Mouse (Mus musculus): Measurements from ENCODE around the gene Gm4707. TPM values are rescaled to one million over a fixed set of nuclear protein-coding genes. Genes with fewer than 3 reads are reported as not detected.
"Not testable (repeated sequence)": the region's sequence is repeated elsewhere in the genome, so short reads cannot be mapped to it uniquely, and the experiment has no call there.

Gm4707 gene
- 1 to 10 TPM in 1 of 2 experiments, under 1 TPM in 1; 0.61 to 2.5 TPM for total RNA-seq (2021)
- long read RNA-seq, experiment 1: 0 reads
- long read RNA-seq, experiment 2: 0 reads

DNA sequence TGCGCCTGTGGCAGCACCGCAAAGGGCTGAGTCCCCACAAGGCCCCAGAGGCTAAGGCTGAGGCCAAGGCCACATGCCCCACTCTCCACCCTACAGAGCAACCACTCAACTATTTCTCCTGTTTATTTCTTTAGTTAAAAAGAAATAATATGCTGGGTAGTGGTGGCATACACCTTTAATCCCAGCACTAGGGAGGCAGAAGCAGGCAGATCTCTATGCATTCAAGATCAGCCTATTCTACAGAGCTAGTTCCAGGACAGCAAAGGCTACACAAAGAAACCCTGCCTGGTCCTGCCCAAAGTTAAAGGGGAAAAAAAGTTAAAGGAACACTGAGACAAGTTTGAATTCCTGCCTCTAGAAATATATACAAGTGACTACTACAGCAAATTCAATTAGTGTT is at the start of gene Gm4707:
Gm4707 (minus strand) TSS at position 101 of the 400 bp plus-strand sequence.
- DNase-seq (ENCODE audit: low spot score in 2 of 2): no peak

DNA sequence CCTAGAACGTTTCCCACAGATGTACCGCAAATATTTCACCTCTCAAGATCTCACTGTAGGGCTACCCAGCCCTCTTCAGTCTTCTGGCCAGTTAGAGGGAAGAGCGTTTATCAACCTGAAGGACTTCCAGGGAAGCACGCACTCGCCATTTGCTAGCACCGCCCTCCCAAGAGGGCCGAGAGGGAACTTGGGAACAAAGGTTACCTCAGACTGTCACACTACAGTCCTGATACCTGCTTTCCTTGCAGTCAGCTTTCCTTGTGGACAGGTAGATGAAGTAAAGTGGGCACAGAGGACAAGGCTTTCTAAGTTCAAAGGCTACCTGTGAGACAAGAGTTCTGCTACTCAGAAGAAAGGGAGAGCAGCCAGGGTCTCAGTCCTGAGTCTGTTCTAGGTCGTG is 47.1 kb upstream of the Gm4707 start:
- DNase-seq (ENCODE audit: low spot score in 2 of 2): no peak

DNA sequence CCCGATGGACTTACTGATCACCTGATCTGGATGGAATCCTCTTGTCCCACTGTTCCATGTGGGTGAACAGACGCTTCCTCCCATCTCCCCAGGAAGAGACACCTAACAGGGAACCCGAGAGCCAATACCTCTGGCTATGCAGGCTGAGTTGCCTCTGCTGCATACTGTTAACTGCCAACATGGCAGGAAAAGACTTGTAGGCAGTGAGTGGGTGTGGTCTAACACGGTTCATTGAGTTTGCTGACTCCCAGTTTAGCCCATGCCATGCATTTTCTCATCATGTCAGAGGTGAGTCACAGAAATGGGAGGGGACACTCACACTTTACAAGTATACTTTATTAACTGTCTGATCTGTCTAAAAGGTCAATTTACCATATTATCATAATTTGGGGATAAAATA is 36.1 kb upstream of the Gm4707 start:
- no peak for DNase-seq (ENCODE audit: low spot score in 2 of 2)

DNA sequence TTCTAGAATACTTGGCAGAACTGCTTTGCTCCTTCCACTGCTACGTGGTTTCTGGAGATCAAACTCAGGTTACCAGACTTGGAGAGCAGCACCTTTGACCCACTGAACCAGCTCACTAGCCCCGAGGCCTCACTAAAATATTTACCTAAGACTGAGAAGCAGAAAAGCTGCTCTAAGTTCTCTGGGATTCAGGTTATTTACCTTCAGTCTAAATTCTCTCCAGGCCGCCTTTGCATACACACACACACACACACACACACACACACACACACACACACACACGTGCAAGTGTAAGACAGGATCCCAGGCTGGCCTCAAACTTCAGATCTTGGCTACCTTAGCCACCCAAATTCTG is 31.6 kb upstream of the Gm4707 start:
- no peak for DNase-seq (ENCODE audit: low spot score in 2 of 2)

DNA sequence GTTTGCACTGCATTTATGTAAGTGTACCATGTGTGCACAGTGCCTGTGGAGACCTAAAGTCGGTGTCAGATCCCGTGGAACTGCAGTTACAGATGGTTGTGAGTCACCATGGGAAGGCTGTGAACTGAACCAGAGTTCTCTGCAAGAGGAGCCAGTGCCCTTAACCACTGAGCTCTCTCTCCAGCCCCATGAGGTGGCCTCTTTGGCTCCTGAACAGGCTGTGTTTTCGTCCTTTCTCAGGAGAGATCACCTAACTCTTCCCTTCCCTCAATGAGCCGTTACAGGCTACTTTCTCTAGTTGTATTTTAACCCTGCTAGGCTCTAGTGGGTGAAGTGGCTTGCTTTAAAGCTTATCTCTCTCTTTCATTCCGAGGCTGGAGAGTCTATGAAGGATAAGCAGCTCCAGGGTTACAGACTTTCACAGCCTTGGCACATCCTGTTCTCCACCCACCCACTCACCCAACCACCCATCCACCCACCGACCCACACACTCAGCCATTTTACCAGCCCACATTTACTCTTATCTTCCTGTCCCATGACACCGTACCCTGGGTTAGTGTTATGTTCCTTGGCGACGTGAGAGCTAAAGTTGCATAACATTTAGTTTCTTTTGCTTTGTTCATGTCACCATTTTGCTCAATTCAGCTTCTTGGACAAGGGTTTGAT is 31.1 kb upstream of the Gm4707 start:
- no peak for DNase-seq (ENCODE audit: low spot score in 2 of 2)

DNA sequence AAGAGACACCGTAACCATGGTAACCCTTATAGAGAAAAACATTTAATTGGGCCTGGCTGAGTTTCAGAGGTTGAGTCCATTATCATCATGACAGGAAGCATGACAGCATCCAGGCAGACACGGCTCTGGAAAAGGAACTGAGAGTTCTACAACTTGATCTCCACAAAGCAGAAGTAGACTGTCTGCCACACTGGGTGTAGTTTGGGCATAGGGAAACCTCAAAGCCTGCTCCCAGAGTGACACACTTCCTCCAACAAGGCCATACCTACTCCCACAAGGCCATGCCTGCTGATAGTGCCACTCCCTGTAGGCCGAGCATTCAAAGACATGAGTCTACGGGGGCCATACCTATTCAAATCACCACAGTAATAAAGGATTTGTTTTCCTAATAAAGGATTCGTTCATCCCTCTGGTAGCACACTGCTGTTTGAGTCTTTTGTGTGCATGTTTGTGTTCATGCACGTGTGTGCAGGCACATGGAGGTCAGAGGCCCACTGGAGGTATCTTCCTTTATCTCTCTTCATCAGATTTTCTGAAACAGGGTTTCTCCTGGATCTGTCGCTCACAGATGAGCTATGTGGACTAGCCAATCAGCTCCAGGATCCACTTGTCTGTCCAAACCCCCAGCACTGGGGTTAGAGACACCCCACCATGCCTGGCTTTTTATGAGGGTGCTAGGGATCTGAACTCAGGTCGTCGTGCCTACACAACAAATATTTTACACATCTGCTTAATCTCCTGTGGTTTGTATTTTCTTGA is 30.2 kb upstream of the Gm4707 start:
- no peak for DNase-seq (ENCODE audit: low spot score in 2 of 2)

DNA sequence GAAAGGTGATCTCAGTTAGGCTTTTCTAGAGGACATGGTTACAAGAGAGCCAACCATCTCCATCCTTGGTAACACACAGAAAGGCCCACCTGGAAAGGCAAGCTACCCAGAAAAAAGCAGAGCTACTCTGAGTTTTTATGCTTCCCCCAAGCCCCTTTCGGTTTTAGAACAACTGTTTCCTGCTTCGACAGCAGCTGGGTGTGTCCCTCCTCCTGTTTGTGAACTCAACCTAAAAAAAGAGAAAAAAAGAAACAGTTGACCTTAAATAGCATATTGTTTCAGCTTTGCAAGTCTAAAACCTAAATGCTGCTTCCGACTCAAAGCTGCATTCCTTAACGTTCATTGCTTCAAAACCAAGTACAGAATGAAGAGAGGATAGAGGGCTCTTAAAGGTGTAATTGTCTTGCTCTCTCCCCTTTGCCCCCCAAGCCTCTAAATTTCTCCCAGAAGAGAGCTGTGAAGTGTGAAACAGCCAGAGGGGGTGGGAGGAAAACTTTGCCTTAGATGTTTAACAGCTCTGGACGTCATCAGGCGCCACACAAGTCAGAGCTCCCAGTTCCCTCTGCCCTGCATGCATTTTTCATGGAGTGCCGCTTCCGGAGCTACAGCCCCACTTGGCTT is 26.6 kb upstream of the Gm4707 start:
- DNase-seq (ENCODE audit: low spot score in 2 of 2): no peak

DNA sequence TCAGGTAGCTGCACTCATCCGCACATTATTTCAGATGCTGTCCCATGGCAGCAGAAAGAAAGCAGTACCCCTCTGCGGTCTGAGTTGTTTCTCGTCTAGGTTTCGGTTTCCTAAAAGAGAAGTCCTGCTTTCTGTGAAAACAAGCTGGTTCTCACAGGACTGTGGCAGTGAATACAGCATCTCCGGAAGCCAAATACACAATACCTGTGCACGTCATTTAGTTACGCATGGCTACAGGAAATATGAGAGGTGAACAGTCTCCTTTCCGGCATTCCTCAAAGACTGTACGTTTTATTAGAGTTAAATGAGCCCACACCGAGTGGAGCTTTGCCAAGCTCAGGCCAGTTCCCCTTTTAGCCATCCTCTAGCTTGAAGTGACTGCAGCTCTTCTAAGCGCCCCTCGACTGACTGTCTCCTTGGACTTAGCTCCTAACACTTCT is 26.1 kb upstream of the Gm4707 start:
- DNase-seq (ENCODE audit: low spot score in 2 of 2): no peak

DNA sequence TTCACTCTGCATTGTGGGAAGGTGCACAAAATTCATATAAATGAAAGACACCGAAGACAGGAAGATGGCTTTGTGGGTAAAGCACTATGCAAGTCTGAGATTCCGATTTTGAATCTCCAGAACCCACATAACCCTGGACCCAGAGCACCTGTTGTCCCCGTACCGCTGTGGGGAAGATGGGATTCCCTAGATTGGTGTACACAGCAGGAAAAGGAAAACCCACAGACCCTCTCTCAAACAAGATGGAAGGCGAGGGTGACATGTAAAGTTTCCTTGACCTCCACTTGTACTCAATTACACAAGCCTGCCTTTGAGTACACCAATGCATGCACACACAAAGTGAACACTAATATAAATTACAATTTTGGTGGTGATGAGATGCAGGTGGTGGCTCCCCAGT is 25.0 kb upstream of the Gm4707 start:
- DNase-seq (ENCODE audit: low spot score in 2 of 2): no peak

DNA sequence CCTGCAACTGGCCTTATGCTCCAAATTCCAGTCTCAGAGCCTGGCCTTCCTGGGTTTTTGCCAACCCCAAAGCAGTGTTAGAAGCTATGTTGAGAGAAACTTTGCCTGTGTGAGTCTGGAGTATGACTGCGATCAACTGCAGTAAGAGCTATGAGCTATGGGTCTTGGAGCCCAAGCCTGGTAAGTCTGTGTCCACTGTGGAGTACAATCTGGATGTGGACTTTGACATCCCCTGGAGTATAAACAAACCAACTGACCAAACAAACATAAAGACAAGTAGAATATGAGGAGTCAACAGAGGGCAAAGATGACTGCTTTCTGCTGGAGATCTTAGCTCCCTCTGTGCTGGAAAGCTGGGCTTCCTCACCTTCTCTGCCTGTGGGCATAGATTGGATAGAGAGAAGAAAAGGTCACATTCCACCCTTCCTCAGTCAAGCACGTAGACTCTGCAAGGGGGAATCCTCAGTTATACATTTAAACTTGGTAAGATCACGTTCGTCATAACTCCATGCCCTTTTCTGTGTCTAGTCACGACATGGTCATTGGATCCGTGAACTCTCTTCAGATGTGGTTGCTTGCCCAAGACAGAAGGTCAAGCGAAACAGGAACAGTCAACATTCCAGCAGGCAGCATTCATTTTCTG is 23.8 kb upstream of the Gm4707 start:
- no peak for DNase-seq (ENCODE audit: low spot score in 2 of 2)

DNA sequence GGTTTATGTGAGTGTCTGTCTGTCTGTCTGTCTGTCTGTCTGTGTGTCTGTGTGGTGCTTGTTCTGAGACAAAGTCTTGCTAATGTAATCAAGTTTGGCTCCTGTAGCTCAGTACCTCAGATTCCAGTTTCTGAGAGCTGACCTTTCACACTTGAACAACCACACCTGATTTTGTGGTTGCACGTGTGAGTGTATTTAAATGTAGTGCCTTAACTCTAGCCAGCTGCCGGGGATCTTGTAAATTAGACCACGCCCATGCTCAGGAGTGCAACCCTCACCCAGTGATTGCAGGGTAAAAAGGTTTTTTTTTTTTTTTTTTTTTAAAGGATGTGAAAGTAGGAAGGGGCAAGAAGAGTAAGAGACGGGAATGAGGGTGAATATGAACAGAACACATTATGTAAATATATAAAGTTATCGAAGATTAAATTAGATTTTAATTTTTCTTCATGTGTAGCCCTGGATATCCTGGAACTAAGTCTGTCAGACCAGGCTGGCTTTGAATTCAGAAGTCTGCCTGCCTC is 19.7 kb upstream of the Gm4707 start:
- no peak for DNase-seq (ENCODE audit: low spot score in 2 of 2)

DNA sequence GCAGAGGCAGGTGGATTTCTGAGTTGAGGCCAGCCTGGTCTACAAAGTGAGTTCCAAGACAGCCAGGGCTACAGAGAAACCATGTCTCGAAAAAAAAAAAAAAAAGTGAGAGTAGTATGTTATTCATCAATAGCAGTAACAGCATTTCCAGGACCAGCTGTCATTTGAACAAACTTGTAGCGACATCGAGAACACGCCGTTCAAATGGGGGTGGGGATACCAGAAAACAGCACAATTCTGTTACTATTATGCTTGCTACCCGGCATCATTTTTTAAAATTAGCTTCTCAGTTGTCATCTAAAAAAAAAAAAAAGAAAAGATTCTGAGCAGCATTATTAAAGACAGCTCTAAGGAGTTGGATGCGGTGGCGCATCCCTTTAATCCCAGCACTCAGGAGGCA is 17.8 kb upstream of the Gm4707 start:
- no peak for DNase-seq (ENCODE audit: low spot score in 2 of 2)

DNA sequence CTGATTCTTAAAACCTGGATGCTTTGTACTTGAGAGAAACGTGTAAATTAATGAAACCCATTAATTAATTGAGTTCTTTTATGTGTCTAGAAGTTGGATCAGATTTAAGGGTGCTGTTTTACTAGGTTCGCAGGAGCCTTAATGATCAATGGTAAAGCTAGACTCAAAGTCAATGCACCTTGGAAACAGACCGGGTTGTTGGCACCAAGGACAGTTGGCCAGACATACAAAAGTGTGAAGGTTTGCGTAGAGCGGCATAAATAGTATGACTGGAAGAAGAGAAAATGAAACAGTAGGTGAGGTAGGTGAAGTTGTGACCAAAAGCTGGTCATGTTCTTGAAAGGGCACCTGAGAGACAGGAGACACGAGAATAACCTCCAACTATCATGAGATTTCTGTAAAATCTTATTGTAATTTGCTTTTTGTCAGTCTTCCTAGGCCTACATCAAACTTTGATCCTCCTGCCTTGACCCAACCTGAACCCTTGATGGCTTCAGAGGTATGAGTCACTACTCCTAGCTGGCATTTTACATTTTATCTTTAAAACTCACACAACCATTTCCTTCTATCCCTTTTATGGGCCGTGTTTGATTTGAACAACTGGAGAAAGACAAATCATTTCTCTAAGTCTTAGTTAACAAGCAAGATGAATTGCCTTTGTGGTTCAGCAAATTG is 16.8 kb upstream of the Gm4707 start:
- DNase-seq (ENCODE audit: low spot score in 2 of 2): no peak

DNA sequence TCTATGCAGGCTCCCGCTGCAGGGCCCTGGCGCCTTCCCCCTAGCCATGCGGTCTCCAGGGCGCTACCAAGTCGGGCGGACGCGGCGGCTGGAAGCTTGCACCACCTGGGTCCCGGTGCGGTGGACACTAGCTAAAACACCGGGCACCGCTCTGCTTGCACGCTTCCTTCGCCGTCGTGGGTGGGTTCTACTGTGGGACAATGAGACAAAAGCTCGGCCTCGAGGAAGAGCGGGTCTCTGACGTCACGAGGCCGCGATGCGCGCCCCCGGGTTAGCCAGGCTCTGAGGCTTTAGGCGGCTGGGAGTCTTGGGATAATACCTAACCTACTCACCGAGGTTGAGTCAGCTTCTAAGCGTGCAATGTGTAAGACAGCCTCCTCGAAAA is 16.0 kb upstream of the Gm4707 start:
- peak; percentile 64 to 70 for DNase-seq (ENCODE audit: low spot score in 2 of 2)

DNA sequence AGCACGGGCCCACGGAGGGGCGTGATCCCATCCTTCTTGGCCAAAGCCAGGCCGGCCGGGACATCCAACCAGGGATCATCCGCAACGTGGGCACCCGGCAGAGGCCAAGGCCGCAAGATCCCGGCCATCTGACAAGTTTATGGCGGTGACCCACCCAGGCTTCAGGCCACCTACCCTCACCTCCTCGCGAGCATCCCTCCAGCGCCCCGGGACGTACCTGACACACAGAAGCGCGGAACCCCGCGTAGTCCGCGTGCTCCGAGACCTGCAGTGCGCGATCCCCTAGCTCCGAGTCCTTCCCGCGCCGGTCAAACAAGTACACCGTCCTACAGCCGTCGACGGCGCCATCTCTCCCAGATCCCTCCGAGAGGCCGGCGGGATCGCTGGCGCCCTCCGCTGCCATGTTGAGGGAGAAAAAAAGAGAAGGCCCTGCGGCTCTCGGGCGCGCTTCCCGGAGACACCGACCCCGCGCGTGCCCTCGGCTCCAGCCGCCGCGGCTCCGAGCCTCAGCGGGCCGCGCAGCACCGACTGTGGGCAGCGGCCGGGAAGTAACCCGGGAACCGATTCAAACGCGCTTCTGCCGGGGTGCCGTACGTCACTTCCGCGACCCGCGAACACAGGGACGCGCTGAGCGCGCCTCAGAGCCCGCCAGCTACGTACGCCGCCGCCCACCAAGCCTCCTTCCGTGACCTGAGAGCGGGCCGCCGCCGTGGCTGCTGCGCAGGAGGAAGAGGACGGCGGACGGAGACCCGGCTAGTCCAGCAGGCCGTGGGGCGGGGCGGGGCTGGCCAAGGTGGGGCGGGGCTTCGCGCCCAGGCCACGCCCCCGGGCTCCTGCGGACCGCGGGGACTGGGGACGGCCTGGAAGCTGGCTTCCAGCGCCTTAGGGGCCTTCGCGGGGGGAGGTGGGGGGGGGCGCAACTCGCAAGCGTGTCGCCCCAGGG is 15.3 kb upstream of the Gm4707 start, which contains the start of gene Smchd1:
Smchd1 (minus strand) TSS at position 582 of the 943 bp plus-strand sequence.
- DNase-seq (ENCODE audit: low spot score in 2 of 2): peak; percentile 91 to 93

DNA sequence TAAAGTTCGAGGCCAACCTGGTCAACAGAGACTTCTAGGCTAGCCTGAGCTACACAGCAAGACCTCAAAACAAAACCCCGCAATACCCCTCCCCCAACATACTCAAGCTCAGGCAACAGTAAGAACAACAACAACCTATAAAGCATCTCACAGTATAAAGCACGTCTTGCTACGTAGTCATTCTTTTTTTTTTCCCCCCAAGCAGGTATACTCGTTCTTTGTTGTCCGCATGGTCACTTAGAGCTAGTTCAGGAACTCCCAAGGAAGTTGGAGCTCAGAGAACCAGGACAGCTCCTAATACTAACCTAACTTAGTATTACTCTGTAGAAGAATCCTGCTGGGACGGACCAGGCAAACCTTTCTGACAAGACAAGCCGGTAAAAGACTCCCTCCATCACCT is 14.4 kb upstream of the Gm4707 start:
- no peak for DNase-seq (ENCODE audit: low spot score in 2 of 2)

DNA sequence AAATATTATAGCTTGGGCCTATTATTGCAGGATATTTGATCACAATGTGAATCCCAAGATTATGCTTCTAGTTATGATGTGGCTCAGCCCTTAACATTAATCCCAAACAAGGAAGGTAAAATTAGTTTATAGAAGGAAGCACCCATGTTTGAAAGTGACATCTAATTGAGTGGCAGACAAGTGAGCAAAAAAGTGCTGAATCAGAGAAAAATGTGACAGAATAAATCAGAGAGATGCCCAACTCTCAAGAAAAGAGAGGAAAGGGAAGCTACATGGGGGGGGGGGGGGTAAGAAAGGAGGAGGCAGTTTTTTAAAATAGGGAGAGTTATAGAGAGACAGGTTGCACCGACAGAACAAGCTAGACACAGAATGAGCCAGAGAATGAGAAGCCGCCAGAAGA is 11.5 kb upstream of the Gm4707 start:
- DNase-seq (ENCODE audit: low spot score in 2 of 2): no peak

DNA sequence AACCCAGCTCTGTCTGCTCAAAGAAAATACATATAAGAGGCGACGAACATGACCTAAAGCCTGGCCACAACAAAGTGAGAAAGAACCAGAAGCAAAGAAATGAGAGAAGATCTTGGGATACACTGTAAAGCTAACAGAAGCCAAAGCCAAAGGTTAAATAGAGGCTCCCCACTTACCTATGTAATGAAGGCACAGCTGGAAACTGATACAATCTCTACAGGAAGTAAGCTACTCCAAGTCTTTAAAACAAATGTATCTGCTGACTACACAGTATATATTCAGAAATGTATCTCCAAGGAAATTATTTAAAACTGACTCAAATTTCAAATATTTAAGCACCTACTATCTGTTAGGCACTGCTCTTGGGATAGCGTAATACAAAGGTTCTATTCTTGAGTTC is 594 bp upstream of the Gm4707 start:
- no peak for DNase-seq (ENCODE audit: low spot score in 2 of 2)

DNA sequence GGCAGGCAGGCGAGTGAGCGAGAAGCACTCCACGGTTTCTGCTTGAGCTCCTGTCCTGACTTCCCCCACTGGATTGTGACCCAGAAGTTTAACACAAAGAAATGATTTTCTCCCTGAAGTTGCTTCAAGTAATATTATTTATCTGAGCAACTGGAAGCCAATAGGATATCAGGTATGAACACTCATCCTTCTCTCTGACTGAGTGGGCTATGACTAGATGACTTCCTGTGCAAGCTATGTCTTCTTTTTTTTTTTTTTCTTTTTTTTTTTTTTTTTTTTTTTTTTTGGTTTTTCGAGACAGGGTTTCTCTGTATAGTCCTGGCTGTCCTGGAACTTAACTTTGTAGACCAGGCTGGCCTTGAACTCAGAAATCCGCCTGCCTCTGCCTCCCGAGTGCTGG is 2.4 kb downstream of the Gm4707 start:
- DNase-seq (ENCODE audit: low spot score in 2 of 2): not testable (repeated sequence)

DNA sequence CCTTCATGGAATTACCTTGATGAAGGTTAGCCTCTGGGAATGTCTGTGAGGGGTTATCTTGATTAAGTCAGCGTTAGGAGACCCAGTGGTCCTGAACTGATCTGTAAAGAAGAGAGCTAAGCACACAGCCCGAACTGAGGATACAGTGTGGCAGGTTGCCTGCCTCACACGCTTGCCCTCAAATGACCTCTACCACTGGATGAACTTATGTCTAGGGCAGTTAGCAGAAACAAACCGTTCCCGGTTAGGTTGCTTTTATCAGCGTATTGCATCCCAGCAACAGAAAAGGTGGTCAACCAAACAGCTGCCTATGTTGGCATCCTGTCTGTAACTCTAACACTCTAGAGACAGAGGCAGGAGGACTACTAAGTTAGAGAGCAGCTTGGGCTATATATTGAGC is 14.5 kb downstream of the Gm4707 start:
- DNase-seq (ENCODE audit: low spot score in 2 of 2): no peak
